Mouse (Mus musculus) stomach, embryonic 14.5 days (tissue): ENCODE measurements around the gene Map4k5. TPM values are rescaled to one million over a fixed set of nuclear protein-coding genes. Genes with fewer than 3 reads are reported as not detected.

Experiments
- ATAC-seq: fragments of 200-750 bp; cut with Nextera tagmentation; 2 replicates; pipeline ENCODE4 v1.8.0; 2017; ENCODE audit warnings: low read depth, moderate TSS enrichment; ENCODE audit not compliant: insufficient number of reproducible peaks, insufficient read depth, low FRiP score
- H3K27ac ChIP-seq: fragments of 300-500 bp; sonication (generic); 2 replicates; pipeline ENCODE4 v1.5.1; 2014; ENCODE audit warnings: mild to moderate bottlenecking, low read length, moderate library complexity, mixed read lengths
- H3K27me3 ChIP-seq: fragments of 300-500 bp; sonication (generic); 2 replicates; pipeline ENCODE4 v1.6.1; 2014; ENCODE audit warnings: low read length, control low read depth, mixed read lengths; ENCODE audit not compliant: control insufficient read depth, insufficient read depth
- H3K36me3 ChIP-seq: fragments of 300-500 bp; sonication (generic); 2 replicates; pipeline ENCODE4 v1.6.1; 2014; ENCODE audit warnings: mild to moderate bottlenecking, control low read depth, low read length, moderate library complexity, mixed read lengths; ENCODE audit not compliant: control insufficient read depth, insufficient read depth
- H3K4me1 ChIP-seq: fragments of 300-500 bp; sonication (generic); 2 replicates; pipeline ENCODE4 v1.6.1; 2014; ENCODE audit warnings: low read length, control low read depth, mixed read lengths; ENCODE audit not compliant: control insufficient read depth, insufficient read depth
- H3K4me2 ChIP-seq: fragments of 300-500 bp; sonication (generic); replicated peaks from 2 replicates; pipeline ENCODE4 v1.6.1; 2014; ENCODE audit warnings: low read depth, low read length, control low read depth
- H3K4me3 ChIP-seq: fragments of 300-500 bp; sonication (generic); 2 replicates; pipeline ENCODE4 v1.5.1; 2014; ENCODE audit warnings: low read depth, low read length, control low read depth
- H3K9ac ChIP-seq: fragments of 300-500 bp; sonication (generic); replicated peaks from 2 replicates; pipeline ENCODE4 v1.6.1; 2014; ENCODE audit warnings: low read depth, mild to moderate bottlenecking, control low read depth, low read length, moderate library complexity, mixed read lengths
- H3K9me3 ChIP-seq: fragments of 300-500 bp; sonication (generic); 2 replicates; pipeline ENCODE4 v1.6.1; 2016; ENCODE audit warnings: low read depth, low read length, control low read depth; ENCODE audit not compliant: control insufficient read depth
- WGBS: fragments of 180-500 bp; shearing (Covaris S2); extraction: QIAGEN DNeasy Blood & Tissue Kit; methylation state at CpG from one replicate; pipeline ENCODE4 v1.1.7; 2014; 5-methylcytosine and 5-hydroxymethylcytosine counted together
- polyA plus RNA-seq: library from polyadenylated mRNA; unstranded; fragments of >200 nt; fragmentation: Nextera tagmentation; extraction: Ambion mirVana; gene quantifications from 2 replicates; pipeline ENCODE4 v1.2.1, GENCODE M21; 2014

Gene Map4k5
- polyA plus RNA-seq, 1 experiment from 2014 or later, result 37.4 TPM

DNA sequence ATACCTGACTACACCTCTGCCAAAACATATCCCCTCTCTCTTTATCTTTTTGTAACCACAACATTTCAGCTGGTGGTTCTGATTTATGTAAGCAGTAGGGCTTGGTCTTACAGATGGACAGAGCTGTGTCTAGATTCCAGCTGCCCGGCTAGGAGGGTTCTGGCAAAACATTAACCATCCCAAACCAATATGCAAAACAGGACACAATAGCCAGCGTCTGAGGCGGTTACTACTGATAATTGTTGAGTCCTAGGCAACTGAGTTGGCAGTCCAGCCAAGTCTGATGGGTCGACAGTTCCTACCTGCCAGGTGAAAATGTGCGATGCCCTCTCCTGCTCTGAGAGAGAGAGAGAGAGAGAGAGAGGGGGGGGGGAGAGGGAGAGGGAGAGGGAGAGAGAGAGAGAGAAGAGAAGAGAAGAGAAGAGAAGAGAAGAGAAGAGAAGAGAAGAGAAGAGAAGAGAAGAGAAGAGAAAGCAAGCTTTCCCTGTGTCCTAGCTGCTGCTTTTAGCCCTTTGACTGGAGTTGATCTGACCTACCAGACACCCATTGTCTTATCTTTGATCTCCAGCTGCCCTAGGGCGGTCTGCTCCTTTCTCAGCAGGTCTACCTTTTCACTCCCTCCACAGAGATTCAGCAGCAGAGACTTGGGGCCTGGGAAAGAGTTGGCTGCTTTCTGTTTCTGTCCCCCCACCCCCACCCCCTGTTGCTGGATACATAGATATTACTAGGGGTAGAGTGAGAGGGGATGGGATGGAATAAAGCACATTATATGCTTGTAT lies 109.6 kb downstream of the Map4k5 start:
- Histone ChIP-seq H3K27me3 (no peaks in the 10 kb centered on the region), H3K4me3 (no peak overlapping the region), H3K27ac (no peak overlapping the region), H3K9ac (no peak overlapping the region), H3K4me1 (no peaks in the 10 kb centered on the region), H3K36me3 (no peaks in the 10 kb centered on the region), H3K4me2 (no peak overlapping the region), H3K9me3 (no peaks in the 10 kb centered on the region)
- ATAC-seq, result no peak
- 47% methylated on average over 6 of the region's 6 CpGs for WGBS

DNA sequence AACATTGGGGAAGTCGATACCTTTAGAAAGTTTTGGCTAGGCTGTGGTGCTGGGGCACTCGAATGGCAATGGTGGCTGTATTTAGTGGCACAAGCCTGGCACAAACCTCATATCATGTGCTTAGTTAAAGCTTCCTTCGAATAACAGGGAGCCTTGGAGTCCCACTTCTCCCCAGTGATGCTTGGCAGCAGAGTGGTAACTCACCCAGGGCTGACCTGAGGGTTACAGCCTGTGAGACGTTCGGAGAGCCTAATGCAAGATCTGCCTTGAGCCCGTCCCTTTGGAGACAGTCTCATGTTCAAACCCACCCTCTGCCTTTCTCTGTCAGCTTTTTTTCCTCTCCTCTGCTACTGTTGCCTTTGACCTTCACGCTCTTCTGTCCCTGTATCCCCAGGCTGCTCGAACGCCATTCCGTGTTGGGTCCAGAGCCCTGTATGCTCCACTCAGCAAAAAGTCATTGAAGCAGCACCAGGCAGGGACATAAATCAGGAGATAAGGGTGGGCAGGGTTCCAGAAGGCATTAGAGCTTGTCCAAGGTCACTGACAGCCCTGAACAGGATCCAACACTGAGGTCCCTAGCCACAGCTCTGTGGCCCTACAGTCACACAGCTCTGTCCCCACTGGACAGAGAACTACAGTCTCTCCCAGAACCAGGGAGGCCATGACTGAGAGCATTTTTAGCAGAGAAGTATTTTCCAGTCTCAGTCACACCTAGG lies 110.9 kb downstream of the Map4k5 start:
- ATAC-seq, result no peak

DNA sequence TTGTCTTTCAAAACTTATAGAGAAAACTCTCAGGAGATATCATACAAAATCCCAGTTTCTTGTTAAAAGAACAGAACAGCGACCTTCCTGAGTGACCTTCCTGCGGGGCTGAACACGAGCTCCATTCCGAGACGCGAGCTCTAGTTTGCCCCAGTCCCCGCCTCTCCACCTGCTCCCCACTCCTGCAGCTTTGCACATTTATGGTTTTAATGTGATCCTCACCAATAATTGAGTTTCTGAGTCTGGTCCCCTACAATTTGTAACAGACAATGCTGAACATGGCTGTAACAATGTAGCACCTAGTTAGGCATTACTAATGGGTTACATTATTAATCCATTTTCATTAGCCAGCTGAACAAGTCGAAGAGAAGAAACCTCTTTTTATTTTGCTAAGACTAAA lies 111.5 kb downstream of the Map4k5 start:
- H3K9ac ChIP-seq, result no peak overlapping the region
- H3K4me2 ChIP-seq, result no peak overlapping the region
- H3K27me3 ChIP-seq, result no peaks in the 10 kb centered on the region
- no peaks in the 10 kb centered on the region for H3K36me3 ChIP-seq
- 75% methylated on average over 8 of the region's 8 CpGs for WGBS
- H3K27ac ChIP-seq, result no peak overlapping the region
- H3K9me3 ChIP-seq, result no peaks in the 10 kb centered on the region
- no peak overlapping the region for H3K4me3 ChIP-seq
- ATAC-seq, result no peak
- H3K4me1 ChIP-seq, result no peaks in the 10 kb centered on the region

More for the DNA sequence above, 110.9 kb downstream of the Map4k5 start:
- no peak overlapping the region for H3K9ac ChIP-seq
- no peaks in the 10 kb centered on the region for H3K27me3 ChIP-seq
- H3K36me3 ChIP-seq, result no peaks in the 10 kb centered on the region
- no peak overlapping the region for H3K4me2 ChIP-seq
- H3K4me1 ChIP-seq, result no peaks in the 10 kb centered on the region
- H3K4me3 ChIP-seq, result no peak overlapping the region
- WGBS, result 74% methylated on average over 10 of the region's 10 CpGs
- no peaks in the 10 kb centered on the region for H3K9me3 ChIP-seq
- H3K27ac ChIP-seq, result no peak overlapping the region

DNA sequence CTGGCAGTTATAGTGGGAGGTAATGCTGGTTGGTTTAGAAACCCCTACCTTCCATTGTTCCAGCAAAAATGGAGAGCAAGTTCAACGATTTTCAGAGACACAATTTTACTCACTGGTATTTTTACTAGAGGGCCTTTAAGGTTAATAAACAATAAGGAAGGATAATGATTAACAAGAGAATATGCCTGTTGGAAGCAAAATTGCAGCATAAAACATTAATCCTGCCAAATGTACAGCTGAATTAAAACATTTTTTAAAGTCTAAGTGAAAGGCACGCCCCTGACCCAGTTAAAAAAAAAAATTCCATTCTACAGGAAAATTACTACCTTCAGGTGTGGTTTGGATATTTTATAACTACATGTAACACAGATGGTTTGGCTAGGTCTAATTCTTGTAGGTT lies 115.0 kb downstream of the Map4k5 start:
- ATAC-seq, result no peak
- no peak overlapping the region for H3K4me3 ChIP-seq
- WGBS, result 56% methylated on average over 2 of the region's 2 CpGs
- no peaks in the 10 kb centered on the region for H3K27me3 ChIP-seq
- no peaks in the 10 kb centered on the region for H3K36me3 ChIP-seq
- H3K4me1 ChIP-seq, result no peaks in the 10 kb centered on the region
- H3K9me3 ChIP-seq, result no peaks in the 10 kb centered on the region
- no peak overlapping the region for H3K4me2 ChIP-seq
- no peak overlapping the region for H3K9ac ChIP-seq
- no peak overlapping the region for H3K27ac ChIP-seq

DNA sequence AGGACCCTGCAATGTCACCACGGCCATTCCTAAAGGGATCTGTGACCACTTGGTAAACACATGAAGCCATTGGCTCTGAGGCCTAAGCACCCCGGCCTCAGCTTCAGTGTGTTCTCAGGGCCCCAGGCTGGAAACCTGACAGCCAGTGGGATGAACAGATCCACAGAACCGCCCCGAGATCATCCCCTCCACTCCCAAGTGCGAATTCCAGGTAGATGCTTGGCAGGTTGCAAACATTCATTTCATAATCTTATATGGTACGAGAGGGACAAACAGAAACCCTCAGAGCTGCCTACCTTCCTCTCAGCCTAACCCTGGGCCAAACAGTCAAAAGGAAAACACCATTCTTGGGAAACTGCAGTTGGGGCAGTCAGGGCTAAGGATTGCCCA lies 115.7 kb downstream of the Map4k5 start:
- Histone ChIP-seq H3K27me3 (no peaks in the 10 kb centered on the region), H3K9me3 (no peaks in the 10 kb centered on the region), H3K4me3 (no peak overlapping the region), H3K27ac (no peak overlapping the region), H3K36me3 (no peaks in the 10 kb centered on the region), H3K4me1 (no peaks in the 10 kb centered on the region), H3K9ac (no peak overlapping the region), H3K4me2 (no peak overlapping the region)
- no peak for ATAC-seq
- 83% methylated on average over 6 of the region's 6 CpGs for WGBS

DNA sequence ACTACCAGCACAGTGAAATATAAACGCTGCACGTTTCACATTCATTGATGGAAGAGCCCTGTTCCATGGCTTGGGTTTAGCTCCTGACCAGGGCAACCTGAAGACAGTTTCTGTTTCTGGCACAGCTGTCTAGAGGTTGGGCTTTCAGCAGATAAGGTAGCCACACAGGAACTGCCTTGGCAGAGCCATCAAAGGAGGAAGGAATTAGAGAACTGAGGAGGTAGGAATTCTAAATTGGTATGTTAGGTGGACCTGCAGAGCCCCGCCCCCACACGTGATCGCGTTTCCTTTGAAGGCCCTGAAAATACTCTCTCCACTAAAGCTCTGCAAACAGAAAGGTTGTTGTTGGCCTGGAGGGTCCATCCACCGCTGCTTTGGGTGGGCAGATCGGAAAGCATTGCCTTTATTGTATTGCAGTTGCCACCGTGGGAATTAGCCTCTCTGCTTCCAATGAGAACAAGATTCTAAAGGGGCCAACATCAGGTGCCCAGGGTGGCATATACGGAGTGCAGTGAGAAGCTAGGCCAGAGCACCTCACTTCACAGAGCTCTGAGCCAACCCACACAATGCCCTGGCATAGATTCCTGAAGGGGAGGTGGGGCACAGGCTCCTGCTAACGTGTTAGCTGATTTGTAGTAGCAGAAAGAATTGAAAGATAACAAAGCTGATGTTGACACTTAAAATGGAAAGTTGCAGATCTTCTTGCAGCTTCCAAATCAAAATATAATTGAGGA lies 116.2 kb downstream of the Map4k5 start:
- no peak overlapping the region for H3K4me3 ChIP-seq
- H3K9me3 ChIP-seq, result no peaks in the 10 kb centered on the region
- no peak for ATAC-seq
- no peaks in the 10 kb centered on the region for H3K27me3 ChIP-seq
- no peaks in the 10 kb centered on the region for H3K36me3 ChIP-seq
- H3K4me1 ChIP-seq, result no peaks in the 10 kb centered on the region
- no peak overlapping the region for H3K9ac ChIP-seq
- WGBS, result 60% methylated on average over 11 of the region's 11 CpGs
- H3K4me2 ChIP-seq, result no peak overlapping the region
- no peak overlapping the region for H3K27ac ChIP-seq

DNA sequence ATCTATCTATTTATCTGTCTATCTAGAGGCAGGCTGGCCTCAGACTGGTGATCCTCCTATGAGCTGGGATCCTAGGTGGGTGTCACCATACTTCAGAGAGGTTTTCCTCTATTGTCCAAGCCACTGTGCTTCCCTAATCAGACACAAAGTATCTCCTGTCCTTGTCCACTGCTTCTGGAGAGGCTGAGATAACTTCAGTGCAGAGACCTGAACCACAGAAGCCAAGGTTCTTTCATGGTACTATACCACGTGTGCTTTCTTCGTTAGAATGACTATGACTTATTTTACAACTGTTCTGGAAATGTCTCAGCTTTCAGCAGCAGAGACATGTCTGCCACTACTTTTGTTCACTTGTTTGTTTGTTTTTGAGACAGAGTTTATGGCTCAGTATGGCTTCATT lies 124.2 kb downstream of the Map4k5 start:
- H3K9me3 ChIP-seq, result no peaks in the 10 kb centered on the region
- H3K36me3 ChIP-seq, result no peaks in the 10 kb centered on the region
- WGBS, result 89% methylated on average over 2 of the region's 2 CpGs
- peaks cover 3% of the 10 kb centered on the region; the same call in 1 of the 2 replicates for H3K4me1 ChIP-seq
- H3K9ac ChIP-seq, result no peak overlapping the region
- H3K27me3 ChIP-seq, result no peaks in the 10 kb centered on the region
- H3K27ac ChIP-seq, result no peak overlapping the region
- no peak overlapping the region for H3K4me2 ChIP-seq
- no peak overlapping the region for H3K4me3 ChIP-seq
- no peak for ATAC-seq

DNA sequence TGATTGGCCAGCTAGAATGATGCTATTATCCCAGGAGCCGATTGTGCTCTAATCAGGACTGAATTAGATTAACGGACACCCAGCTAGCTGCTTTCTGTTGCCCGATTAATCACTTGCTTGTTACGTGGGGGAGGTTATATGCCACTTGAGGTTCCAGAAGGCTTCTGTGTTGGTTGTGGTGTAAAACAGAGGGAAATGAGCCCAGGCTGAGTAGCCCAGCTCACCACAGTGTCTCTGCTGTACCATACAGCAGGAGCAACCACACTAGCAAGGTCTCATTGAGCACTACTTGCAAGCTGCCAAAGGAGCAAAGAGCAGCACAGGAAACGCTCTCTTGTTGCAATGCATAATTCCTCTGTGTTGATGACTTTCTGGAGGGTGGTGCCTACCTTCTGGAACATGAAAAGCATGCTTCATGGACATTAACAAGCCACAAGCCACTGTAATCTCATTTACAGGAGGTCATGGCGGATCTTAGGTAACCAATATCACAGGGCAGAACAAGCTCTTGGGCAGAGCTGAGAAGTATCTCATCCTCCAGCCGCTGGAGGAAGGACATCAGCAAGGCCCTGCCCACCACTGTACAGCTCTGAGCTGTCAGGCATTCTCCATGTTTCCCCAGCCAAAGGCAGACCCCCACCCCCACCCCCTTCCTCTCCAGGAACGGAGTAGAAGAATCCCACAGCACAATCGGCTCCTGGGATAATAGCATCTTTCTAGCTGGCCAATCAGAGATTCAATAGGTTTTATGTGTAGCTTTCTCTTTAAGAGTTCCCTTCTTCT lies 125.3 kb downstream of the Map4k5 start:
- Histone ChIP-seq H3K9me3 (no peaks in the 10 kb centered on the region), H3K27me3 (no peaks in the 10 kb centered on the region), H3K4me3 (no peak overlapping the region), H3K27ac (no peak overlapping the region), H3K9ac (no peak overlapping the region), H3K4me1 (peaks cover 3% of the 10 kb centered on the region; the same call in 1 of the 2 replicates), H3K36me3 (no peaks in the 10 kb centered on the region), H3K4me2 (no peak overlapping the region)
- 58% methylated on average over 9 of the region's 9 CpGs for WGBS
- no peak for ATAC-seq
